ENCODE assay signal across 11 mouse cellular contexts in the genomic region with DNA sequence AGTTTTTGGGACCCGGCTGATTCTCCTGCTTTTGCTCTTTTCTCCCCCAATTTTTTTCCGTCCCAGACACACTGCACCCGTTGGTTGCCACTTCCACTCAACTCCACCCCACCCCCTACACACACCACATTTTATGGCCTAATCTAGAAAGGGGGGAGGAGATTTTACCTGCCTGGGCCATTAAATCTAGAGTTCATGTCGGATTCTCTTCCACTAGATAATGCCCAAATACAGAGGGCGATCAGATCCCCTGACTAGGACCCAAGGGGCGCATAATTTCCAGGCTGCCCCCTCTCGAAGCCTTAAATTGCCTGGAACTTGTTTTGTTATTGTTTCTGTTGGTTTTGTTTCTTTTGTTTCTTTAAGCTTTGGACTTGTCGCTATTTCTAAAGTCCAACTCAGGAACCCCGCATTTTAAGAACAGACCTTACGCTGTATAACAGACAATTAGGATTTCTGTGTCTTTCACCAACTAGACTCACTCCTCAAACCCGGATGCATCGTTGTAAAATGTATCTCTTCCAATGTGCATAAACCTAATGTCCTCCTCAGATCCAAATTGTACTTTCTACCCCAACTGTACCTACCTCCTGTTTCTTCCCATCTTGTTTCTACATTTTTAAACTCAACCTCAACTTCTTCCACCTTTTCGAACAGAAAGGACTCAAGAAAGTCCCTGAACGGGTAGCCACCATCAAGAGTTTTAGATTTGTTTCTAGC. TPM values are rescaled to one million over a fixed set of nuclear protein-coding genes. Genes with fewer than 3 reads are reported as not detected.
DNase-seq lines count a peak whose midpoint lies in the region; ATAC-seq and TF ChIP-seq lines count a peak whose summit lies in the region.
"Had no signal": no experiment of that assay in that cellular context is flagged by ENCODE, and none has a peak within 500 bp of the region (broad histone marks: within the 10 kb centered on the region; RNA-seq: fewer than 3 reads in every experiment).

No protein-coding gene starts in this region.

- H3K4me3 ChIP-seq in hindbrain, embryonic 11.5 days (ENCODE audit: low read depth, low read length): peak overlapping the region; percentile 79
- H3K4me3 ChIP-seq in myocyte: peak overlapping the region; percentile 51

- H3K27ac ChIP-seq in hindbrain, embryonic 11.5 days (ENCODE audit: low read depth, low read length): peak overlapping the region; percentile 96

- peak overlapping the region; percentile 96 for H3K9ac ChIP-seq in hindbrain, embryonic 11.5 days (ENCODE audit: low read depth, low read length)

- peak overlapping the region; percentile 31 for H3ac ChIP-seq in myocyte (ENCODE audit: control insufficient read depth, insufficient read length)

- no peaks in the 10 kb centered on the region for H3K4me1 ChIP-seq in hindbrain, embryonic 11.5 days (replicated peaks; ENCODE audit: control insufficient read depth, insufficient read depth, low read length)

- H3K79me2 ChIP-seq in myocyte (ENCODE audit: control insufficient read depth, insufficient read depth): peaks cover 16% of the 10 kb centered on the region

- no peaks in the 10 kb centered on the region for H3K9me3 ChIP-seq in hindbrain, embryonic 11.5 days (ENCODE audit: control insufficient read depth, low read length)

- peak; percentile 32 for DNase-seq in cerebellum, adult 11-12 months
- peak; percentile 31 for DNase-seq in embryo, embryonic 11 days
- peak; percentile 58 for DNase-seq in hindbrain, embryonic 11.5 days (ENCODE audit: low spot score)
- no peak for DNase-seq in urinary bladder, postnatal 14 days (ENCODE audit: low spot score)
- DNase-seq in spleen, postnatal 36 days (ENCODE audit: low spot score in 2 of 2): no peak
- no peak for DNase-seq in frontal cortex, adult 2 months (ENCODE audit: extremely low spot score in 1 of 2, low spot score in 1 of 2)

- no peak for ATAC-seq in cerebellum, adult (ENCODE audit: insufficient number of reproducible peaks, low FRiP score, low TSS enrichment)
- no peak for ATAC-seq in hindbrain, embryonic 11.5 days (ENCODE audit: low FRiP score)

- 1% methylated on average over 14 of the region's 14 CpGs for WGBS in hindbrain, embryonic 11.5 days

- peak overlapping the region; percentile 44 for H3K4me2 ChIP-seq in hindbrain, embryonic 11.5 days (replicated peaks; ENCODE audit: low read depth, low read length)
- peak overlapping the region; percentile 70 for H3K4me2 ChIP-seq in myocyte (ENCODE audit: low read depth)

- no peak for TF ChIP-seq POLR2A in myocyte (IDR thresholded peaks at IDR 0.05; ENCODE audit: insufficient read length, low read depth)

- H3K36me3 ChIP-seq in hindbrain, embryonic 11.5 days (ENCODE audit: control insufficient read depth, insufficient read depth, low read length): no peaks in the 10 kb centered on the region
- H3K36me3 ChIP-seq in myocyte (ENCODE audit: control insufficient read depth, insufficient read depth): no peaks in the 10 kb centered on the region

- peaks cover 45% of the 10 kb centered on the region for H3K27me3 ChIP-seq in hindbrain, embryonic 11.5 days (ENCODE audit: control insufficient read depth, insufficient read depth, low read length)
- H3K27me3 ChIP-seq in myocyte (ENCODE audit: control insufficient read depth, insufficient read depth, insufficient read length): no peaks in the 10 kb centered on the region

TF ChIP-seq in myocyte, 11 proteins besides CTCF, POLR2A, EP300 and RAD21:
- TF ChIP-seq TCF3 (IDR thresholded peaks at IDR 0.05; ENCODE audit: insufficient read length, low read depth): no peak
- TF ChIP-seq E2F4 (IDR thresholded peaks at IDR 0.05; ENCODE audit: insufficient read depth): no peak
- TF ChIP-seq MYOD1 (IDR thresholded peaks at IDR 0.05; ENCODE audit: control insufficient read depth in 1 of 3, insufficient read length in 2 of 3, low read depth in 2 of 3): no peak
- no peak for TF ChIP-seq POLR2AphosphoS2 (IDR thresholded peaks at IDR 0.05; ENCODE audit: insufficient read length, low read depth)
- TF ChIP-seq MAX (IDR thresholded peaks at IDR 0.05; ENCODE audit: low read depth): no peak

RNA-seq across cellular contexts. Expression of gene Zic4, which starts 1.0 kb away (rescaled TPM):
- polyA plus RNA-seq in hindbrain, embryonic 11.5 days (2014; fragmentation: Nextera tagmentation; extraction: Ambion mirVana): 32.8 and 36.5 TPM in 2 replicates
- 1.3 TPM for polyA plus RNA-seq in myocyte (2012; fragmentation: generic; extraction: Trizol)
- polyA plus RNA-seq in frontal cortex, adult 2 months (2012; rRNA removed): 9.9 and 10.3 TPM in 2 replicates
- polyA plus RNA-seq: inflammation-experienced regulatory T-cells, adult 6 months; lung, postnatal 0 days; stomach, embryonic 16.5 days had no signal

RNA-seq across cellular contexts. Expression of gene Zic1, which starts 2.4 kb away (rescaled TPM):
- 18.2 and 23.8 TPM in 2 replicates for polyA plus RNA-seq in hindbrain, embryonic 11.5 days (2014; fragmentation: Nextera tagmentation; extraction: Ambion mirVana)
- polyA plus RNA-seq in myocyte (2012; fragmentation: generic; extraction: Trizol): 5.4 TPM
- 113 and 143 TPM in 2 replicates for polyA plus RNA-seq in frontal cortex, adult 2 months (2012; rRNA removed)
- polyA plus RNA-seq: inflammation-experienced regulatory T-cells, adult 6 months; lung, postnatal 0 days; stomach, embryonic 16.5 days had no signal

Comparison
In these comparisons a context has a peak if more than half of its experiments do, and no peak if none do; other contexts are left out.
1. DNase-seq: peak in cerebellum, adult 11-12 months (single experiment), embryo, embryonic 11 days (single experiment) and hindbrain, embryonic 11.5 days (single experiment); none in urinary bladder, postnatal 14 days (single experiment), spleen, postnatal 36 days (0 of 2) and frontal cortex, adult 2 months (0 of 2).